Mouse (Mus musculus): ENCODE results near the gene Spred2.

Gene Spred2

GRCm38 (mm10) chr11:19959006-19959405 is 34.8 kb downstream of the Spred2 start:
- DNase-seq: no peak

- DNase-seq: no peak
These were observed 35.7 kb downstream of the Spred2 start for GRCm38 (mm10) chr11:19959897-19960296.

- DNase-seq: no peak
These were observed 36.4 kb downstream of the Spred2 start for GRCm38 (mm10) chr11:19960541-19960940.

GRCm38 (mm10) chr11:19961088-19961487 is 36.9 kb downstream of the Spred2 start:
- no peak for DNase-seq

GRCm38 (mm10) chr11:19961766-19962365 is 37.7 kb downstream of the Spred2 start:
- DNase-seq: no peak

- peak; percentile 46 to 65 for DNase-seq
These were observed 38.6 kb downstream of the Spred2 start for GRCm38 (mm10) chr11:19962796-19963195.

GRCm38 (mm10) chr11:19963717-19964141 is 39.6 kb downstream of the Spred2 start:
- peak; percentile 75 to 76 for DNase-seq

- peak in 1 of 2 experiments; percentile 63 for DNase-seq
These were observed 40.2 kb downstream of the Spred2 start for GRCm38 (mm10) chr11:19964333-19964732.

- peak; percentile 77 to 79 for DNase-seq
These were observed 40.9 kb downstream of the Spred2 start for GRCm38 (mm10) chr11:19965037-19965611.

- DNase-seq: no peak
These were observed 41.5 kb downstream of the Spred2 start for GRCm38 (mm10) chr11:19965664-19966063.

- peak in 1 of 2 experiments; percentile 45 for DNase-seq
These were observed 42.1 kb downstream of the Spred2 start for GRCm38 (mm10) chr11:19966294-19966693.

GRCm38 (mm10) chr11:19969584-19969983 is 45.4 kb downstream of the Spred2 start:
- peak; percentile 55 to 59 for DNase-seq

- DNase-seq: peak; percentile 66 to 72
These were observed 48.0 kb downstream of the Spred2 start for GRCm38 (mm10) chr11:19971954-19972750.

- DNase-seq: no peak
These were observed 49.0 kb downstream of the Spred2 start for GRCm38 (mm10) chr11:19973032-19973790.

GRCm38 (mm10) chr11:19976032-19976431 is 51.9 kb downstream of the Spred2 start:
- DNase-seq: no peak

- no peak for DNase-seq
These were observed 53.5 kb downstream of the Spred2 start for GRCm38 (mm10) chr11:19977687-19978086.

GRCm38 (mm10) chr11:19979338-19979737 is 55.2 kb downstream of the Spred2 start:
- DNase-seq: no peak

- DNase-seq: no peak
These were observed 57.9 kb downstream of the Spred2 start for GRCm38 (mm10) chr11:19982113-19982512.

- DNase-seq: no peak
These were observed 58.6 kb downstream of the Spred2 start for GRCm38 (mm10) chr11:19982779-19983178.

GRCm38 (mm10) chr11:19983298-19983697 is 59.1 kb downstream of the Spred2 start:
- no peak for DNase-seq

- DNase-seq: no peak
These were observed 59.9 kb downstream of the Spred2 start for GRCm38 (mm10) chr11:19984029-19984428.

GRCm38 (mm10) chr11:19985283-19985854 is 61.2 kb downstream of the Spred2 start:
- DNase-seq: no peak

- no peak for DNase-seq
These were observed 62.3 kb downstream of the Spred2 start for GRCm38 (mm10) chr11:19986443-19986861.

Measured in kidney, postnatal 36 days (tissue).